Mouse (Mus musculus) urinary bladder, adult 18-20 months (tissue): ENCODE measurements around the gene Csf2rb2.
"Not testable (repeated sequence)": the region's sequence is repeated elsewhere in the genome, so short reads cannot be mapped to it uniquely, and the experiment has no call there.

ENCODE experiments used
- DNase-seq, 2 experiments: peaks; one replicate each; pipeline ENCODE4 v3.0.0; 2022; ENCODE audit warnings: low spot score in 2 of 2, mixed read lengths in 2 of 2

Csf2rb2 gene

DNA sequence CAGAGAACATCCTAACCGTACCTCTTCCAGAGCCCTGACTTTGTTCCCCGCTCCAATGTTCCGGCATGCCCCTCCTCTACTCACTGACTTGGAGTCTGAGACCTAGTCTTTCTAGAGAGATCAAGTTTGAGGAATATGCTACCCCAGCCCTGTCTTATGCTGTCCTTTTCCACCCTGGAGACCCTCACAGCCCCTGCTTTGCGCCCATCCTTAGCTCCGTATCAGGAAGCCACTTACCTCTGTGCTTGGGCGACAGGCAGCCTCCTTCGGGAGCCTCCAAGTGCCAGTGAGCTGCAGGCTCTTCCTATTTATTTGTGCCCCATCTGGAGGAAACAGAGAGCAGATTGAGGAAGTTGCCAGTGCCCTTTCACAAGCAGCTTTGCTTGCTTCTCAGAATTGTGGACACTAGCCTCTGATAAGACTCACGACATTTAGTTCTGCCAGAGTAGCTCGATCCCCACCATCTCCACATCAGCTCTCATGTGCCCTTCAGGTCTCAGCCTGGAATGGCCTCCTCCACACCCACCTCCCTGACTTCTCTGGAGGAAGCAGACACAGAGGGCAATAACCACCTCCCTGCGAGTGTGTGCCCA is at the start of gene Csf2rb2:
Gene Csf2rb2, minus strand, starts transcription at position 381 of the 593 bp plus-strand sequence.
- DNase-seq: no peak

DNA sequence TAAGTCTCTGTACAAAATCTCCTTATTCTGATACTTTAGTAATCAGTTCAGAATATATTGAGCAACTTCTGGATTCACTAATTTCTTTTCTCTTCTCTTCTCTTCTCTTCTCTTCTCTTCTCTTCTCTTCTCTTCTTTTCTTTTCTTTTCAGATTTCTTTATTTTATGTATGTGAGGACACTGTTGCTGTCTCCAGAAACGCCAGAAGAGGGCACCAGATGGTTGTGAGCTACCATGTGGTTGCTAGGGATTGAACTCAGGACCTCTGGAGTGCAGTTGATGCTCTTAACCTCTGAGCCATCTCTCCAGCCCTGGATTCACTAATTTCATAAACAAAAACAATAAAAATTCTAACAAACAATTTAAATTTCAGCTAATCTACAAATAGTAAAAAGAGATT is 49.4 kb upstream of the Csf2rb2 start:
- DNase-seq: peak in 1 of 2 experiments; percentile 33

DNA sequence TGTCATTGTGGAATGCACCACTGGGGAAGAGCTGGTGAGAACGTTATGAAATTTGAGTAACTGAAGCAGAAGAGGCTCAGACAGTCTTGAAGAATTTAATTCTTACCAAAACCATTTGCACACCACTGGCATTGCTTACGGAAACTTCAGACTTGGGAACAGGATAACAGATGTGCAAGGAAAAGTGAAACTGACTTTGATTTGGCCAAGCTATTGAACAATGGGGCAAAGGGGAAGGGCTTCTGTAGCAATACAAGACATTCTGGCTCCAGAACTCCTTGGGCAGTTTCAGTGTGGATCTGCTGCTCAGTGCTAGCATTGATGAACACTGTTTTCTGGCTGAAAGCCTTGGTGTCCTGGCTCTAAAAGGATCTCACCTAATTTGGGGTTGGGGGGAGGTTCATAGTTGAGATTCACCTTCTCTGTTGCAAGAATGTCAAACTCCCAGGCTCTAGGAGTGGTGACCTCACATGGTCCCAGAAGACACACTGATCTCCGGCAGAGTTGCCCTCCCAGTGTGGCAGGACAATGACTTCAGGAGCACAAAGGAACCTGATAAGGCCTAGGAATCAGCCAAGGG is 46.2 kb upstream of the Csf2rb2 start:
- DNase-seq: no peak

DNA sequence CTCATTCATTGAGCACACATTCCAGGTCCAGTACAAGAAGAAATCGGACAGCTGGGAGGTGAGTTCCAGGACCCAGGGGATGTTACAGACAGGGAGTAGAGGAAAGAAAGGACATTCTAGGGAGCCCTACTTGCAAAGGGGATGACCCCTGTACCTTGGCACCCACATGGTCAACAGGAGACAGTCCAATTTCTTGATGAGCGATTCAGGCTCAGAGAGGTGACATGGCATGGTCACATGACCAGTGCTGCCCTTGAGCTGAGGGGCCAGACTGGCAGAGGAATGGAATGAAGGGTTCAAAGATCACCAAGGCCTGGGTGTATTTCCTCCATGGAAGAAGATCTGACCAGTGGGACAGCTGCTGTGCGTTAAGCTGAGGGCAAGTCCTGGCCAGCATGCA is 39.0 kb upstream of the Csf2rb2 start:
- DNase-seq: no peak

DNA sequence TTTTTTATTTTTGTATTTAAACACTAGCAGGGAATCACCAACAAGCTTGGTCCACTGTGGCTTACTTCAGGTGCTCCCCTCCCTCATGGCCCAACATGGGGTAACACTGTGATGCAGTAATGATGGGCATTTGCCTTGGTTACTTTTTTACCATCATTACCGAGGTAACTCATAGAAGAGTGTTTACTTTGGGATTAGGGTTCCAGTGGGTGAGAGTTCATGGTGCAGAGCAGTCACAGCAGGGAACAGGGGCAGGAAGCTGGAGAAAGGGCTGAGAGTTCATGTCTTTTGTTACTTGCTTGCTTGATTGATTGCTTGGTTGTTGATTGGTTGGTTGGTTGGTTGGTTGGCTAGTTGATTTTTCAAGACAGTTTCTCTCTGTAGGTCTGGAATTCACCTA is 38.2 kb upstream of the Csf2rb2 start:
- no peak for DNase-seq

DNA sequence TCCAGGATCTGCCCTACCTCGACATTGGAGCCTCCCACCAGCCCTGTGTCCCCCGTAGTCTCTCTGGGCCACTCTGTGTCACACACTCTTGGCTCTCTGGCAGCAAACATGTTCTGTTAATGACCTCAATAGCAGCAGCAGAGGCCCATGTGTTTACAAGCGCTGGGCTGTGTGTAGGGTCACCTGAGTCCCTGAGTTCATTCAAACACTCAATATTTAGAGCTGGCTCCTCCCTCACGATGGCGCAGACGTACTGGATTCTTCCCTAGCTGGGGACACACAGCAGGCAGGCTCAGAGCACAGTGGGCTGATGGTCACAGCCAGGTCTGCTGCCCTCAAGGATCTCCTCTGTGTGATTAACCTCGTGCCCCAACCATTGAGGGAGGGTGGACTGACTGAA is 35.4 kb upstream of the Csf2rb2 start:
- not testable (repeated sequence) for DNase-seq

DNA sequence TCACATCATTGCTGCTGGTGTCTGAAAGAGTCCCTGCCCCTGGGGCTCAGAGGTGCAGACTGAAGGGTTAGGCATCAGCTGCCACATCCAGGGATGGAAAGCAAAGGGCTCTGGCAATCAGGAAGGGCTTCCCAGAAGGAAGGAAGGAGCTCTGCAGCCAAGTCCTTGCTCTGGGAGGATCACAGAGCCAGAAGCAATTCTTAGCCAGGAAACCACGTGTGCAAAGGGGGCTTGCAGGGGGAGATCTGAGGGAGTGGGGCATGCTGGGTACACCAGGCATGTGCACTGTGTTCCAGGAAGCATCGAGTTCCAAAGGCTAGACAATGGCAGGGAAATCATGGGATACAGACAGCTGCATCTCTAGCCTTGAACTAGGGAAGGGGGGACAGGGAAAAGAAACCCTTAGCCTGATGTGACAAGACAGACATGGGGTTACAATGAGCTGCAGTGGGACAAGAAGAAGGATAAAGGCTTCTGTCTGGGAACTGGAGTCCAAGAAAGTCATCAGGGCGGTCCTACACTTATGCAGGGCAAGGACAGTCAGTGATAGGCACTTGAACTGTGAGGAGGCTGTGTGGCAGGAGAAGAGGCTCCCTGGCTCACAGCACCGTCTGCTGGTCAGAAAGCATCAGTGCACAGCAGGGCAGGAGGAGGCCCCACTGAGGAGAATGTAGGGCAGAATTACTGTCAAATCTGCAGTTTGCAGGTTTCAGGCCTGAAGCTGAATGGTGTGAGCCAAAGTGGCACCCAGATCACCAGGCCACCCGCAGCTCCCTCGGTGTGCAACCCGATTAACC is 34.3 kb upstream of the Csf2rb2 start:
- DNase-seq: peak; percentile 21 to 31

DNA sequence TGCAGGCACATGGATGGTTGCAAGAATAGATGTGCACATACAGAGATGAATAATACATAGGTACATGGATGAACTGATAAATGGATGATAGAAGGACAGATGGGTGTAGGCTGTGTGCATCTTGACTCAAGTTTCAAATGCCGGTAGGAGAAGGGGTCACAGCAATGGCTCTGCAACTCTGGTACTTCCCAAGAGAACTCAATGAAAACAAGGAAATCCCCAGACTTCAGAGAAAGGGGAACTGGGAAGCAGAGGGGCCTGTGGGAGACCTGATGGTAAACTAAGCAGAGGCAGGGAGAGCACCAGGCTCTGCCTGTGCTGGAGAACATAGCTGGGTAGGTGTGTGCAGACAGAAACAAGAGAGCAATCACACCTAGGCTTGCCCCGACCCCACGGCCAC is 28.9 kb upstream of the Csf2rb2 start:
- no peak for DNase-seq

DNA sequence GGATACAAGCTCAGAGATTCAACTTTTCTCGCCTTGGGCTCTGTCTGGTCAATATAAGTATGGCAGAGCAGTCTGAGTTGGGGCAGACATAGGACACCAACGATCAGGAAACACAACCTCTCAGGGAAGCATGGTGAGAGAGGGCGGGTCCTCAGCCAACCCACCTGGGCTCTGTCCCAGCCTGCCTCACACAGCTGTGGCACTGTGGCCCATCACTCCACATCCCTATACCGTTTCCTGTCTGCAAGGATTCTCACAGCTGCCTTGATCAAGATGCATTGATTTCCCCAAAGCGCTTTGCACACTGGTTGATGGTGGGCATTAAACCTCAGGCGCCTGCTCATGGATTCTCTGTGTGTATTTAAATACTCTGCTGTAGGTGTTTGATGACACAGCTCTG is 27.5 kb upstream of the Csf2rb2 start:
- DNase-seq: no peak

DNA sequence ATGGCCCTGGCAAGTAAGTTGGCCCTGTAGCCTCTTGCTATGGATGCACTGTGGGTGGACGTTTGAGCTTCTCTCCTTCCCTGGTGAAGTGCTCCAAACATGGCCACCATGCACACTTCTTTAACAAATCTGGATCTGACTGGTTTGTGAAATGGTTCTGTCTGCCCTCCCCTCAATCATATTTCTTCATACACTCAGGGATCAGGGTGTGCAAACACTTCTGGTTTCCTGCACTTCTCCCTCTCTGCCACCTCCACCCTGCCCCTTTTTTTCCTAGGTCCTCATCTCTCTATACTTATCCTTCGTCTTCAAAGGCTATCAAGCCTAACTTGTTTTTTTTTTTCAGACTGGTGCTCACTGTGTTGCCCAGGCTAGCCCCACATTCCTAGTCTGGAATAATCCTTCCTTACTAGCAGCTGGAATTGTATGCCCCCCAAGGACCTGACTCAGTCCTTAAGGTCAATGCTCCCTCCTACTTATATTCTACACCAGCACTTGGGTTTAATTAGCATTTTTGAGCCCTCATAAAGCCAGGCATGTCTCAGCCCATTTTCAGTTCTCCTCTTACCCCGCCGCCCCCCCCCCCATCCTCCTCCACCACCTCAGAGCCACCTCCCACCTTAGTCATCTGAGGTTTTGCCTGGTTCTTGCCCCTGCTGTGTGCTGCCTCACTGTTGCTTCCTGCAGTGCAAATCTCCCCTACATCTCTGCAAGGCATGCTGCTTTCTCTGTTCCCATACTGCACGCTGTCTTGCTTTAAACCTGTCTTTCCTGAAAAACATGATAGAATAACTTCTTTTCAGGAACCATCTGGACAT is 26.2 kb upstream of the Csf2rb2 start:
- no peak for DNase-seq

DNA sequence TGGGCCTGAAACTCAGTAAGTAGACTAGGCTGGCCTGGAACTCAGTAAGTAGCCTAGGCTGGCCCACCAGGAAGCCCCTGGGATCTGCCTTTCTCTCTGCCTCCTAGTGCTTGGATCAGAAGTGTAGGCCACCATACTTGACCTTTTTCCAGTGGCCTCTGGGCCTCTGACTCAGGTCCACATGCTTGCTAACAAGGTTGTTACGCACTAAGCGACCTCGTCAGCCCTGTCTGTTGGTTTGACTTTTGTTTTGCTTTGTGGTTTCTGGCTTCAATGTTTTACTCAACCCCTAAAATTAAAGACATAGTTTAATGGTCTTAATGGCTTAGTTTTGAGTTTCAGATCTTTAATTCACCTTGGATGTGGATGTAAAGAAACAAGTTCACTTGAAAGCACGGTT is 25.2 kb upstream of the Csf2rb2 start:
- no peak for DNase-seq

DNA sequence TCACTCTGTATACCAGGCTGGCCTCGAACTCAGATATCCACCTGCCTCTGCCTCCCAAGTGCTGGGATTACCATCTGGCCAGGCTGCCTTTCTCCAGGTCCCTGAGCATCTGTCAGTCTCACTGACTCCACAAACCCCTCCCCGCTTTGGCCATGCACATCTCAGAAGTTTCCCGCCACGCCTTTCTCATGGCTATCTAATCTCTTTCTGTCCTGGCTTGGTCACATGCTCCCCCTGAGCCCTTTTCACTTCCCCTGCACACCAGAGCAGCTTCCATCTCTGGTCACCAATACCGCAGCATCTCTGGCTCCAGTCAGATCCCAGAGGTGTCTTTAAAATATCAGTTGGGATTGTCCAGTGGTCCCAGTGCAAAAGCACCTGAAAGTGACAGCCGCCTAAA is 24.5 kb upstream of the Csf2rb2 start:
- not testable (repeated sequence) for DNase-seq

DNA sequence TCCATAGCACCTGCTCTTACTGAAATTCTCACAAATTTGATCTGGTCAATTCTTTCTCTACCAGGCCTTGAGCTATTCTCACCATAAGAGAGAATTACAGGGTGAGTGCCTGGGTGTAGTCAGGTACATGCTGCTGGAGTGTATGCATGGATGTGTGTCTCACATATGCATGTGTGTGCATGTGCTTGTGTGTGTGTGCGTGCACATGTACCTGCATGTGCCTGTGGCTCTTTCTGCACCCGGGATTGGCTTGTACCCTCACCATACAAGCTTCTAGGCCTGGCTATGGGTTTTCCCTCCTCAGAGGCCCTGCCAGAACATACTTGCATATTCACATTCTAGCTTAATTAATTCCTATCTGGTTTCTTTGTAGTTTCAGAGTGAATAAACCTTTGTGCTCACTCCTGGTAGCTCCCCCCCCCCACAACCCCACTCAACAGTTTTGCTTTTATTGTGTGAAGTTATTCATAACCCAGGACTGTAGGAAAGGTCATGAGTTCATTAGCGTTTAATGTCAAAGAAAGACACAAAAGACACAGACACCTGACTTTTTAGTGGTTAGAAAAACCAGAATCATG is 23.1 kb upstream of the Csf2rb2 start:
- DNase-seq: no peak

DNA sequence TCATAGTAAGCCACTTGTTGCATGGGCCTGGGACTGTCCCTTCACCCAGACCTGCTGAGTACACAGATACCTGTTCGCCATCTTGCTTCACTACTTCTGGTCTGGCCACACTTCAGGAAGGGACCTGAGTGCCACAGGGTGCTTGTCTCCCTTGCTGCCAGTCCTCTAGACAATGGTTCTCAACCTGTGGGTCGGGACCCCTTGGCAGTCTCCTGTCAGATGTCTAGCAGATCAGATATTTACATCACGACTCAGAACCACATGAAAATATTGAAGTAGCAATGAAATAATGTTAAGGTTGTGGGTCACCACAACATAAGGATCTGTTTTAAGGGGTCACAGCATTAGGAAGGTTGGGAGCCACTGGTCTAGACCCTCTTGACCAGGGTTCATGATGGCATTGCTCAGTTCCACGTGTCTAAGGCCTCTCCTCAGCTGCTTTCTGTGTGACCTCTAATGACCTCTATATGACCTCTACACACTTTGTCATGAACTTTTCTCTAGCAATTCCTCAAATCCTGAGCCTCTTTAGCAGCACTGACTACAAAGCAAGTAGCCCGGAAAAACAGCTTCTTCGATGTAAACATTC is 22.3 kb upstream of the Csf2rb2 start:
- not testable (repeated sequence) for DNase-seq

DNA sequence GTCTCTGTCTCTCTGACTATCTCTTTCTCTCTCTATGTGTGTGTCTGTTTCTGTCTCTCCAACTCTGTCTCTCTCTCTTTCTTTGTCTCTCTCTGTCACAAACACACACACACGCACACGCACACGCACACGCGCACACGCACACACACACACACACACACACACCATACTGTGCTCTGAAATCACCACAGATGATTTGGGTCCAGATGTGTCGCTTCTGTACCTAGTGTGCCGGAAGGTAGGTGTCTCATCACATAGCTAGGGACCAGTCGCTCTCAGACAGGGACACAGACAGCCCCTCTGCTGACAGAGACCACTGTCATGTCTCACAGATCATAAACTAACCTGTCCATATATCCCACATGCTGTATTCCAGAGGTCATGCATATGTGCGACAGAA is 21.2 kb upstream of the Csf2rb2 start:
- no peak for DNase-seq

DNA sequence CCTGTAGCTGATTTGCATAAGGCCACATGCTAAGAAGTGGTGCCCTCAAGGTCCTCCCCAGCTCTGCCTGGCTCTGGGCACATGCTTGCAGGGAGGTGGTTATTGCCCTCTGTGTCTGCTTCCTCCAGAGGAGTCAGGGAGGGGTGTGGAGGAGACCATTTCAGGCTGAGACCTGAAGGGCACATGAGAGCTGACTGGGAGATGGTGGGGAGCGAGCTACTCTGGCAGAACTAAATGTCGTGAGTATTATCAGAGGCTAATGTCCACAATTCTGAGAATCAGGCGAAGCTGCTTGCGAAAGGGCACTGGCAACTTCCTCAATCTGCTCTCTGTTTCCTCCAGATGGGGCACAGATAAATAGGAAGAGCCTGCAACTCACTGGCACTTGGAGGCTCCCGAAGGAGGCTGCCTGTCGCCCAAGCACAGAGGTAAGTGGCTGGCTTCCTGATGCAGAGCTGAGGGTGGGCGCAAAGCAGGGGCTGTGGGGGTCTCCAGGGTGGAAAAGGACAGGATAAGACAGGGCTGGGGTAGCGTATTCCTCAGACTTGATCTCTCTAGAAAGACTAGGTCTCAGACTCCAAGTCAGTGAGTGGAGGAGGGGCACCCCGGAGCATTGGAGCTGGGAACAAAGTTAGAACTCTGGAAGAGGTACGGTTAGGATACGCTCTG is 20.3 kb upstream of the Csf2rb2 start, which contains the start of gene Csf2rb:
Gene Csf2rb, plus strand, starts transcription at position 82 of the 669 bp plus-strand sequence.
- DNase-seq: no peak

DNA sequence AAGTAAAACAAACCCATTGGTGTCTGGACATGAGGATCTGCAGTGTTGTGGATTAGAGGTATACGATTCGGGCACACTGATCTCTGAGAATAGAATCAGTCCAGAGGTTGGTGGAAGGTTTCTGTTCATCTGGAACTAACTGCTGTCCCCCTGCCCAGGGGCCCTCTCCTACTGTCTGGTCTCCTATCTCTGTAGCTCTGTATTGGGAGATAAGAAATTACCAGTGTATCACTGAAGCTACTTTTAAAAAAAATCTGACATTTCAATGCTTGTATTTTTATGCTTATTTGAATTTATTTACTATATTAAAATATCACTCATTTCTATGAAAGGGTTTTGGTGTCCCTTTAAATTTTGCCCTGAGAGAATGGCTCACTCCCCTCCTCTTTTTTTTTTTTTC is 18.8 kb upstream of the Csf2rb2 start:
- DNase-seq: no peak

DNA sequence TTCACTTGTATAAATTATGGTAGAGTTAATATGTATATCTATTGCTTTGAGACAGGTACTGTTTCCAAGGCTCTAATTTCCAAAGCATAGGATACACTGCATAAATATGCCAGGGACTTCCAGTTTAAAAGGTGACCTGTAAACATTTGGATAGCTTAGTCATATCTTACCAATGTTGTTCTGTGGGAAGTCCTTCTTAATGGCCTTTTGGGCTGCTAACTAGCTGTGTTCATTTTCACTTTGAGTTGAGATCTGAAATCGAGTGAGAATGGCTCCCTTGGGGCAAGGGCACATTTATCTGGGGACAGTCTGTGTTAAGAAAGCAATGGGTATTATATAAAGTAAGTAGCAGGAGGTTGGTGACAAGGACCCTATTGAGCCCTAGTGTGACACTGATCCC is 17.8 kb upstream of the Csf2rb2 start:
- DNase-seq: no peak

DNA sequence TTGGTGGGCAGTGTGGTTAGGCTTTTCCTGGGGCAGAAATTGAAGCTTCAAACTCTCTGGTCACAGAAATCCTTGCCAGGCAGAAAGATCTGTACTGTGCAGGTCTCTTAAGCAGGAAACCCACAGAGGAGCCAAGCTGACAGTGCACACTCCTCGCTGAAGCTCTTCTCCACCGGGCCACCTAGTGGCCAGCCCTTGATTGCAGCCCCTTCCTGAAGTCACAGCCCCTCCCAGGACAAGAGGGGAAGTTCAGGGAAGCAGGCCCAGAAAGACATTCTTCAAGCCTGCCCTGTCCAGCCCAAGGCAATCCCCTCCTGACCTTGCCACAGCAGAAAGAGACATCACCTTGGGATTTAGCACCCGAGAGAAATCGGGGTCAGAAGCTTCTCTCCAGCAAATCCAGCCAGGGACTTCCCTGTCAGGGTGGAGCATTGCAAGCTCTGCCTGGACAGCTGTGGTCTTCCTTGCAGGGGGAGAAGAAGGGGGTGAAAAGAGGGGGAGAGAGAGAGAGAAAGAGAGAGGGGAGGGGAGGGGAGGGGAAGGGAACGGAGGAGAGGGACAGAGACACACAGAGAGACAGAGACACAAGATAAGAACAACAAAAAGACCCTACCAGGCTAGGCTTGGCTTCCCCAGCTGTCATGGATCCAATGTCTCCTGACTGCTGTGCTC is 15.4 kb upstream of the Csf2rb2 start:
- DNase-seq: peak; percentile 46 to 61
